Mouse (Mus musculus) ZHBTc4 (cell line): Measurements from ENCODE around the gene Psmb11.

Source experiments
- DNase-seq: peaks from one replicate; pipeline ENCODE4 v3.0.0-alpha.2; 2011; ENCODE audit warnings: low read depth, low spot score

Psmb11 gene

GRCm38 (mm10) chr14:54640946-54641304 is 19.7 kb downstream of the Psmb11 start, which contains the start of gene Gm17606:
Gm17606 (plus strand) TSS chr14:54640952.
- DNase-seq = no peak

GRCm38 (mm10) chr14:54641305-54641969 is 20.2 kb downstream of the Psmb11 start, which contains the start of gene Cdh24:
Cdh24 (minus strand) TSS chr14:54641364.
- peak; percentile 91 for DNase-seq

GRCm38 (mm10) chr14:54642224-54642944 is 21.2 kb downstream of the Psmb11 start:
- DNase-seq = no peak

- DNase-seq = no peak
These were observed 21.8 kb downstream of the Psmb11 start for GRCm38 (mm10) chr14:54643011-54643410.

GRCm38 (mm10) chr14:54644294-54644693 is 23.1 kb downstream of the Psmb11 start:
- no peak for DNase-seq

- DNase-seq = no peak
These were observed 25.2 kb downstream of the Psmb11 start for GRCm38 (mm10) chr14:54646455-54646854.

- DNase-seq = no peak
These were observed 25.8 kb downstream of the Psmb11 start for GRCm38 (mm10) chr14:54646898-54647636.

GRCm38 (mm10) chr14:54647900-54648299 is 26.7 kb downstream of the Psmb11 start:
- no peak for DNase-seq

- DNase-seq = peak; percentile 95
These were observed 29.6 kb downstream of the Psmb11 start for GRCm38 (mm10) chr14:54650621-54651454.

GRCm38 (mm10) chr14:54651556-54651955 is 30.3 kb downstream of the Psmb11 start:
- DNase-seq = no peak

- no peak for DNase-seq
These were observed 31.6 kb downstream of the Psmb11 start for GRCm38 (mm10) chr14:54652787-54653186.

GRCm38 (mm10) chr14:54653496-54653895 is 32.3 kb downstream of the Psmb11 start:
- peak; percentile 93 for DNase-seq

GRCm38 (mm10) chr14:54660009-54660408 is 38.8 kb downstream of the Psmb11 start:
- DNase-seq = peak; percentile 67

- no peak for DNase-seq
These were observed 43.4 kb downstream of the Psmb11 start for GRCm38 (mm10) chr14:54664477-54665222.

- DNase-seq = peak; percentile 69
These were observed 48.1 kb downstream of the Psmb11 start for GRCm38 (mm10) chr14:54669381-54669780.

- no peak for DNase-seq
These were observed 53.1 kb downstream of the Psmb11 start for GRCm38 (mm10) chr14:54674317-54674716.

GRCm38 (mm10) chr14:54676290-54676689 is 55.1 kb downstream of the Psmb11 start:
- DNase-seq = no peak

- DNase-seq = peak; percentile 44
These were observed 57.5 kb downstream of the Psmb11 start for GRCm38 (mm10) chr14:54678657-54679304.
